ENCODE assay signal across 19 mouse cellular contexts in genomic region chr9:82807635-82808034, GRCm38 (mm10). TPM values are rescaled to one million over a fixed set of nuclear protein-coding genes. Genes with fewer than 3 reads are reported as not detected.
DNase-seq lines count a peak whose midpoint lies in the region; ATAC-seq and TF ChIP-seq lines count a peak whose summit lies in the region.
"Had no signal": no experiment of that assay in that cellular context is flagged by ENCODE, and none has a peak within 500 bp of the region (broad histone marks: within the 10 kb centered on the region; RNA-seq: fewer than 3 reads in every experiment).

No protein-coding gene starts in this region.

- no peaks in the 10 kb centered on the region for H3K9me3 ChIP-seq in hindbrain, embryonic 10.5 days
- no peaks in the 10 kb centered on the region for H3K9me3 ChIP-seq in hindbrain, embryonic 14.5 days (ENCODE audit: control insufficient read depth, low read length)
- no peaks in the 10 kb centered on the region for H3K9me3 ChIP-seq in kidney, embryonic 15.5 days (replicated peaks)
- no peaks in the 10 kb centered on the region for H3K9me3 ChIP-seq in midbrain, embryonic 11.5 days (ENCODE audit: control insufficient read depth, low read length)
- H3K9me3 ChIP-seq in midbrain, postnatal 0 days (ENCODE audit: low read length): no peaks in the 10 kb centered on the region
- H3K9me3 ChIP-seq: embryonic facial prominence, embryonic 13.5 days; heart, embryonic 10.5 days; intestine, embryonic 15.5 days had no signal

- no peaks in the 10 kb centered on the region for H3K27me3 ChIP-seq in hindbrain, embryonic 10.5 days (ENCODE audit: insufficient read depth, poor library complexity, severe bottlenecking)
- no peaks in the 10 kb centered on the region for H3K27me3 ChIP-seq in hindbrain, embryonic 14.5 days (ENCODE audit: control insufficient read depth, insufficient read depth, low read length)
- no peaks in the 10 kb centered on the region for H3K27me3 ChIP-seq in kidney, embryonic 15.5 days
- H3K27me3 ChIP-seq in midbrain, embryonic 11.5 days (ENCODE audit: control insufficient read depth, insufficient read depth, low read length): no peaks in the 10 kb centered on the region
- H3K27me3 ChIP-seq in midbrain, postnatal 0 days (ENCODE audit: insufficient read depth, low read length): no peaks in the 10 kb centered on the region
- H3K27me3 ChIP-seq: embryonic facial prominence, embryonic 13.5 days; intestine, embryonic 15.5 days had no signal

- no peak for DNase-seq in hindbrain, embryonic 10.5 days (ENCODE audit: low spot score)
- DNase-seq in hindbrain, embryonic 14.5 days (ENCODE audit: low spot score): no peak
- DNase-seq in kidney, adult 11 months: no peak
- DNase-seq in midbrain, embryonic 11.5 days (ENCODE audit: low spot score, missing footprints): no peak
- DNase-seq in midbrain, postnatal 0 days (ENCODE audit: low spot score): no peak
- DNase-seq in right cerebral cortex, postnatal 14 days: no peak
- DNase-seq: adrenal gland, adult 2 months; adrenal gland, postnatal 25 days; cerebellum, adult 18-20 months; cerebellum, adult 9-11 months; cerebellum, postnatal 36 days; gastrocnemius, postnatal 10 days; heart, adult 18-20 months; heart, postnatal 10 days; heart, postnatal 4 days had no signal

- peaks cover 15% of the 10 kb centered on the region for H3K4me1 ChIP-seq in hindbrain, embryonic 10.5 days (replicated peaks)
- no peaks in the 10 kb centered on the region for H3K4me1 ChIP-seq in hindbrain, embryonic 14.5 days (replicated peaks; ENCODE audit: control insufficient read depth, insufficient read depth, low read length)
- H3K4me1 ChIP-seq in kidney, embryonic 15.5 days: no peaks in the 10 kb centered on the region
- peaks cover 6% of the 10 kb centered on the region for H3K4me1 ChIP-seq in midbrain, embryonic 11.5 days (ENCODE audit: control insufficient read depth, insufficient read depth, low read length)
- no peaks in the 10 kb centered on the region for H3K4me1 ChIP-seq in midbrain, postnatal 0 days (ENCODE audit: insufficient read depth, low read length)
- H3K4me1 ChIP-seq: embryonic facial prominence, embryonic 13.5 days; heart, embryonic 10.5 days; intestine, embryonic 15.5 days had no signal

- H3K4me2 ChIP-seq in hindbrain, embryonic 14.5 days (replicated peaks): no peak overlapping the region
- H3K4me2 ChIP-seq in kidney, embryonic 15.5 days: no peak overlapping the region
- no peak overlapping the region for H3K4me2 ChIP-seq in midbrain, embryonic 11.5 days
- H3K4me2 ChIP-seq in midbrain, postnatal 0 days (ENCODE audit: low read depth, low read length, poor library complexity, severe bottlenecking): no peak overlapping the region
- H3K4me2 ChIP-seq: embryonic facial prominence, embryonic 13.5 days; intestine, embryonic 15.5 days had no signal

- no peak overlapping the region for H3K9ac ChIP-seq in hindbrain, embryonic 14.5 days
- no peak overlapping the region for H3K9ac ChIP-seq in kidney, embryonic 15.5 days
- H3K9ac ChIP-seq in midbrain, embryonic 11.5 days (ENCODE audit: low read length): no peak overlapping the region
- H3K9ac ChIP-seq in midbrain, postnatal 0 days (replicated peaks; ENCODE audit: low read length, poor library complexity, severe bottlenecking): no peak overlapping the region
- H3K9ac ChIP-seq: embryonic facial prominence, embryonic 13.5 days; intestine, embryonic 15.5 days had no signal

- TF ChIP-seq CTCF in midbrain, postnatal 0 days (IDR thresholded peaks at IDR 0.05): no peak

- H3K27ac ChIP-seq in hindbrain, embryonic 10.5 days: peak overlapping the region; percentile 50; the same call in 1 of the 2 replicates
- H3K27ac ChIP-seq in hindbrain, embryonic 14.5 days: no peak overlapping the region
- H3K27ac ChIP-seq in kidney, embryonic 15.5 days: no peak overlapping the region
- H3K27ac ChIP-seq in midbrain, embryonic 11.5 days (ENCODE audit: low read depth, low read length): no peak overlapping the region
- no peak overlapping the region for H3K27ac ChIP-seq in midbrain, postnatal 0 days (ENCODE audit: low read depth, low read length)
- H3K27ac ChIP-seq: embryonic facial prominence, embryonic 13.5 days; heart, embryonic 10.5 days; intestine, embryonic 15.5 days had no signal

- no peaks in the 10 kb centered on the region for H3K36me3 ChIP-seq in hindbrain, embryonic 10.5 days
- H3K36me3 ChIP-seq in hindbrain, embryonic 14.5 days (replicated peaks; ENCODE audit: control insufficient read depth, insufficient read depth): no peaks in the 10 kb centered on the region
- no peaks in the 10 kb centered on the region for H3K36me3 ChIP-seq in kidney, embryonic 15.5 days
- H3K36me3 ChIP-seq in midbrain, embryonic 11.5 days (ENCODE audit: control insufficient read depth, insufficient read depth, low read length): no peaks in the 10 kb centered on the region
- no peaks in the 10 kb centered on the region for H3K36me3 ChIP-seq in midbrain, postnatal 0 days (ENCODE audit: insufficient read depth, low read length)
- H3K36me3 ChIP-seq: embryonic facial prominence, embryonic 13.5 days; heart, embryonic 10.5 days; intestine, embryonic 15.5 days had no signal

- no peak for ATAC-seq in hindbrain, embryonic 14.5 days (ENCODE audit: low FRiP score)
- 0 out of 2 replicates have a peak, but pooled peaks have one; percentile 43 for ATAC-seq in kidney, embryonic 15.5 days (replicated peaks; ENCODE audit: low FRiP score)
- ATAC-seq in midbrain, embryonic 11.5 days (ENCODE audit: low FRiP score): peak; percentile 75
- ATAC-seq in midbrain, postnatal 0 days (ENCODE audit: low FRiP score): no peak
- ATAC-seq: intestine, embryonic 15.5 days had no signal

- 39% methylated on average over 5 of the region's 5 CpGs for WGBS in hindbrain, embryonic 10.5 days
- WGBS in hindbrain, embryonic 14.5 days: 26% methylated on average over 5 of the region's 5 CpGs
- 37% methylated on average over 5 of the region's 5 CpGs for WGBS in kidney, embryonic 15.5 days
- 27% methylated on average over 5 of the region's 5 CpGs for whole genome bisulfite sequencing in midbrain, embryonic 11.5 days
- 37% methylated on average over 5 of the region's 5 CpGs for WGBS in midbrain, postnatal 0 days

- no peak overlapping the region for H3K4me3 ChIP-seq in hindbrain, embryonic 10.5 days
- no peak overlapping the region for H3K4me3 ChIP-seq in hindbrain, embryonic 14.5 days (replicated peaks; ENCODE audit: low read length)
- H3K4me3 ChIP-seq in kidney, embryonic 15.5 days (replicated peaks): no peak overlapping the region
- no peak overlapping the region for H3K4me3 ChIP-seq in midbrain, embryonic 11.5 days (ENCODE audit: low read depth, low read length)
- H3K4me3 ChIP-seq in midbrain, postnatal 0 days (ENCODE audit: low read depth, low read length): no peak overlapping the region
- H3K4me3 ChIP-seq: embryonic facial prominence, embryonic 13.5 days; heart, embryonic 10.5 days; intestine, embryonic 15.5 days had no signal

RNA-seq across cellular contexts. Expression of gene Irak1bp1, which starts 21.7 kb away (rescaled TPM):
- 20.1 and 21.1 TPM in 2 replicates for polyA plus RNA-seq in hindbrain, embryonic 10.5 days (2016; fragmentation: Nextera tagmentation; extraction: Ambion mirVana)
- polyA plus RNA-seq in hindbrain, embryonic 14.5 days (2014; fragmentation: Nextera tagmentation; extraction: Ambion mirVana): 38.3 and 41.7 TPM in 2 replicates
- 20.8 and 25.0 TPM in 2 replicates for polyA plus RNA-seq in kidney, embryonic 15.5 days (2015; fragmentation: Nextera tagmentation; extraction: Ambion mirVana)
- polyA plus RNA-seq in midbrain, embryonic 11.5 days (2014; fragmentation: Nextera tagmentation; extraction: Ambion mirVana): 31.3 and 34.2 TPM in 2 replicates
- 22.0 and 27.6 TPM in 2 replicates for total RNA-seq in midbrain, postnatal 0 days (2014; rRNA removed)
- polyA plus RNA-seq in midbrain, postnatal 0 days (2015; fragmentation: Nextera tagmentation; extraction: Ambion mirVana): 46.5 and 48.2 TPM in 2 replicates

Comparison
In these comparisons a context has a peak if more than half of its experiments do, and no peak if none do; other contexts are left out.
1. ATAC-seq: peak in kidney, embryonic 15.5 days (single experiment) and midbrain, embryonic 11.5 days (single experiment); none in hindbrain, embryonic 14.5 days (single experiment) and midbrain, postnatal 0 days (single experiment).